Mouse (Mus musculus): ENCODE results near the gene Dmpk. TPM values are rescaled to one million over a fixed set of nuclear protein-coding genes. Genes with fewer than 3 reads are reported as not detected.

Dmpk gene
- total RNA-seq (2023) = 2.2 TPM

DNA sequence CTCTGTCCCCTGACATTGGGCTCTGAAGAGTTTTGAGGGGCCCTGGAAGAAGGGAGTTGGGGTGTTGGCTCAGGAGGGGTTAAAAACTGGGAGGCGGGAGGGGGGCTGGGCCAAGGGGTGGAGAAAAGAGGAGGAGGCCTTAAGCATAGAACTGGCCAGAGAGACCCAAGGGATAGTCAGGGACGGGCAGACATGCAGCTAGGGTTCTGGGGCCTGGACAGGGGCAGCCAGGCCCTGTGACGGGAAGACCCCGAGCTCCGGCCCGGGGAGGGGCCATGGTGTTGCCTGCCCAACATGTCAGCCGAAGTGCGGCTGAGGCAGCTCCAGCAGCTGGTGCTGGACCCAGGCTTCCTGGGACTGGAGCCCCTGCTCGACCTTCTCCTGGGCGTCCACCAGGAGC lies at the start of gene Dmpk:
Gene Dmpk (plus strand): TSS at position 149 of the 400 bp plus-strand sequence.

DNA sequence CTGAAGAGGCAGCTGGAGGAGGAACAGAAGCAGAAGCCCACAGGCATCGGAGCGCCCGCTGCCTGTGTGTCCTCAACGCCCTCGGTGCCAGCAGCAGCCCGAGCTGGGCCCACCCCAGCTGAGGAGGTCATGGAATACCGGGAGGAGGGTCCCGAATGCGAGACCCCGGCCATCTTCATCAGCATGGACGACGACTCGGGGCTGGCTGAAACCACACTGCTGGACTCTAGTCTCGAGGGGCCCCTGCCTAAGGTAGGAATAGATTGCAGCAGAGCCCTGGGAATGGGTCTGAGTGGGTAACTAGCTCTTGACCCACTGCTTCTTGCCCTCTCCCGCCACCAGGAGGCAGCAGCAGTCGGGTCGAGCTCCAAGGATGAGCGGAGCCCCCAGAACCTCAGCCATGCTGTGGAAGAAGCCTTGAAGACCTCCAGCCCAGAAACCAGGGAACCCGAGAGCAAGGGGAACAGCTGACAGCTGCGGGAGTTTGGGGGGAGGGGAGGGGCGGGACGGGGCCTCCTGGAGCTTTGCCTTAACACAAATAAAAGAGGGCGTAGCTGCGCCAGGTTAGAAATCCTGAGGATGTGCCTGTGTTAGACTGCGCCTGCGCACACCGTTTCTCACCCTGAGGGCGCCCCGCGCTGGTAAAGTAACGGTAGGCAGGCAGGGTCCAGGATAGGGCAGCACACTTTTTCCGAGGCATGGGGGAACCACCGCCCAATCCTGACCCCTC lies 29.4 kb upstream of the Dmpk start, which contains the start of gene Rsph6a:
Gene Rsph6a (plus strand): TSS at position 644 of the 730 bp plus-strand sequence.

GRCm38 (mm10) chr7:19075723-19076585 lies 7.7 kb upstream of the Dmpk start, which contains the start of gene Dmwd:
Gene Dmwd, plus strand, starts transcription at chr7:19076227.

GRCm38 (mm10) chr7:19094471-19094825 lies 10.8 kb downstream of the Dmpk start, which contains the start of gene Six5:
Gene Six5, plus strand, starts transcription at chr7:19094594.

DNA sequence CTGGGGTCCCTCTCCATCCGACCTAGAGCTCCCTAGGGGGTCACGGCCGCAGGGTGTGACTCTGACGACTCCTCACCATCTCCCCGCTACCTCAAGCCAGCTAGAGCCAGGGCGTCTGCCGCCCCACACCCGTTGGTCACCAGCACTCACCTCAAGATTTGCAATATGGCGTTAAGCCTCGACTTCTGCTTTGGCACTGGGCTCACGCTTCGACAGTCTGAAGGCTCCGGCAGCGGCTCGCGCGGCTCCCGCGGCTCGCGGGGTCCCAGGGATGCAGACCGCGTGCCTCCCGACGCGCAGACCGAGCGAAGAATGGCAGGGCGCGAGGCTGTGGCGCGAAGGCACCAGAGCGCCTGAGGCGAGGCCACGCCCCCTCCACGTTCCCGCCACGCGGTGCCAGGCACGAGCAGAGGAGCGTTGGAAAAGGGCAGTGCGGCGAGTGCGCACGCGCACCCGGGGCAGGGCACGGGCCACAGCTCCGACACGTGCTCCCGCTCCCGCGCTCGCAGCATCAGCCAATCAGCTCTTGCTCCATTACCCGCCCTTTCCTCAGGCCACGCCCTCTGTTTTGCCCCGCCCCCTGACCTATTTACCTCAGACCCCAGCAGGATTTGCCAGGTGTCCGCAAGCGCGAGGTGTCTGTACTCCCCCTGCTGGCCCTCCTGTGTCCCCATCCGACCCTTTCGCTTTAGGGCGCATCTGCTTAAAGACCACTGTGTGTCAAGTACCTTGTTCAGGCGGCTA lies 34.6 kb downstream of the Dmpk start, which contains the start of gene Gm4969:
Gene Gm4969 (minus strand): TSS at position 341 of the 744 bp plus-strand sequence.

GRCm38 (mm10) chr7:19119631-19120429 lies 36.2 kb downstream of the Dmpk start, which contains the start of gene Fbxo46:
Gene Fbxo46, plus strand, starts transcription at chr7:19119859.

Other genes starting within 250 kb of the Dmpk start
- 0.21 TPM for gene Mill2, start 243.9 kb upstream of the Dmpk start, total RNA-seq (2023)
- gene Pglyrp1, start 212.5 kb upstream of the Dmpk start, total RNA-seq (2023) = 14.8 TPM
- gene Ccdc61, start 173.4 kb upstream of the Dmpk start, total RNA-seq (2023) = 24.9 TPM
- not detected for gene Nova2, start 158.0 kb upstream of the Dmpk start, total RNA-seq (2023)
- gene Nanos2, start 96.4 kb upstream of the Dmpk start, total RNA-seq (2023) = not detected
- 1.2 TPM for gene Mypop, start 92.6 kb upstream of the Dmpk start, total RNA-seq (2023)
- gene Irf2bp1, start 79.8 kb upstream of the Dmpk start, total RNA-seq (2023) = 30.5 TPM
- not detected for gene Foxa3, start 60.3 kb upstream of the Dmpk start, total RNA-seq (2023)
- 102 TPM for gene Sympk, start 59.5 kb upstream of the Dmpk start, total RNA-seq (2023)
- 0.35 TPM for gene Rsph6a, start 29.2 kb upstream of the Dmpk start, total RNA-seq (2023)
- gene Dmwd, start 7.6 kb upstream of the Dmpk start, total RNA-seq (2023) = 0.92 TPM
- 0.50 TPM for gene Six5, start 10.7 kb downstream of the Dmpk start, total RNA-seq (2023)
- gene Gm4969, start 34.5 kb downstream of the Dmpk start, total RNA-seq (2023) = not detected
- gene Fbxo46, start 36.0 kb downstream of the Dmpk start, total RNA-seq (2023) = 22.5 TPM
- 14.9 TPM for gene Qpctl, start 65.4 kb downstream of the Dmpk start, total RNA-seq (2023)
- gene Snrpd2, start 65.9 kb downstream of the Dmpk start, total RNA-seq (2023) = 85.5 TPM
- not detected for gene Gipr, start 82.3 kb downstream of the Dmpk start, total RNA-seq (2023)
- 21.9 TPM for gene Eml2, start 92.6 kb downstream of the Dmpk start, total RNA-seq (2023)
- not detected for gene Gpr4, start 128.7 kb downstream of the Dmpk start, total RNA-seq (2023)
- 42.7 TPM for gene Opa3, start 144.5 kb downstream of the Dmpk start, total RNA-seq (2023)
- 277 TPM for gene Vasp, start 188.0 kb downstream of the Dmpk start, total RNA-seq (2023)
- 0.89 TPM for gene Ppm1n, start 196.2 kb downstream of the Dmpk start, total RNA-seq (2023)
- gene Rtn2, start 198.8 kb downstream of the Dmpk start, total RNA-seq (2023) = not detected
- 869 TPM for gene Fosb, start 226.2 kb downstream of the Dmpk start, total RNA-seq (2023)

All from CD4-positive naive resting alpha-beta T cell, adult 57 days (primary cell).